Mouse (Mus musculus) E14TG2a.4 (cell line): Measurements from ENCODE around the gene Cars2.
"Not testable (repeated sequence)": the region's sequence is repeated elsewhere in the genome, so short reads cannot be mapped to it uniquely, and the experiment has no call there.

Experiments
- H3K27me3 ChIP-seq: 2 replicates; pipeline ENCODE4 v1.6.1; 2014; ENCODE audit warnings: low read length, control low read depth; ENCODE audit not compliant: insufficient read depth
- H3K36me3 ChIP-seq: 2 replicates; pipeline ENCODE4 v1.6.1; 2014; ENCODE audit warnings: low read length, control low read depth; ENCODE audit not compliant: insufficient read depth
- H3K4me1 ChIP-seq: replicated peaks from 2 replicates; pipeline ENCODE4 v1.6.1; 2014; ENCODE audit warnings: low read depth, low read length, control low read depth
- H3K4me3 ChIP-seq: replicated peaks from 2 replicates; pipeline ENCODE4 v1.5.1; 2014; ENCODE audit warnings: mild to moderate bottlenecking, low read length
- H3K9me3 ChIP-seq: 2 replicates; pipeline ENCODE4 v1.6.1; 2014; ENCODE audit warnings: low read length, control low read depth
- CTCF ChIP-seq: conservative IDR thresholded peaks from 2 replicates; pipeline ENCODE4 v1.5.1; 2014; ENCODE audit warnings: low read length
- NANOG ChIP-seq: IDR thresholded peaks from 2 replicates; pipeline ENCODE4 v1.6.1; 2014; ENCODE audit warnings: borderline replicate concordance, low read length, mixed read lengths
- POU5F1 ChIP-seq: IDR thresholded peaks from 2 replicates; pipeline ENCODE4 v1.6.1; 2014; ENCODE audit warnings: low read length, borderline replicate concordance

Gene Cars2

GRCm38 (mm10) chr8:11476338-11477177 lies 74.0 kb downstream of the Cars2 start:
- Histone ChIP-seq H3K4me3 (peak overlapping the region; percentile 20; the same call in 1 of the 2 replicates), H3K36me3 (no peaks in the 10 kb centered on the region), H3K9me3 (no peaks in the 10 kb centered on the region), H3K27me3 (peaks cover 89% of the 10 kb centered on the region), H3K4me1 (peaks cover 58% of the 10 kb centered on the region)
- no peak for TF ChIP-seq CTCF
- 0 out of 2 replicates have a peak, but pooled peaks have one; percentile 19 for TF ChIP-seq NANOG
- no peak for TF ChIP-seq POU5F1

- TF ChIP-seq CTCF (no peak), NANOG (no peak), POU5F1 (no peak)
These were observed 74.7 kb downstream of the Cars2 start for GRCm38 (mm10) chr8:11475876-11476275.

GRCm38 (mm10) chr8:11475397-11475796 lies 75.2 kb downstream of the Cars2 start:
- TF ChIP-seq CTCF (no peak), POU5F1 (no peak), NANOG (no peak)
- H3K4me3 ChIP-seq = no peak overlapping the region
- no peaks in the 10 kb centered on the region for H3K9me3 ChIP-seq
- no peaks in the 10 kb centered on the region for H3K36me3 ChIP-seq
- H3K27me3 ChIP-seq = peaks cover 86% of the 10 kb centered on the region
- H3K4me1 ChIP-seq = peaks cover 53% of the 10 kb centered on the region

More at GRCm38 (mm10) chr8:11475876-11476275, 74.7 kb downstream of the Cars2 start:
- H3K4me3 ChIP-seq = no peak overlapping the region
- peaks cover 91% of the 10 kb centered on the region for H3K27me3 ChIP-seq
- H3K4me1 ChIP-seq = peaks cover 55% of the 10 kb centered on the region
- H3K36me3 ChIP-seq = no peaks in the 10 kb centered on the region
- no peaks in the 10 kb centered on the region for H3K9me3 ChIP-seq

GRCm38 (mm10) chr8:11473072-11473471 lies 77.5 kb downstream of the Cars2 start:
- Histone ChIP-seq H3K36me3 (no peaks in the 10 kb centered on the region), H3K4me3 (no peak overlapping the region), H3K4me1 (peaks cover 33% of the 10 kb centered on the region), H3K9me3 (no peaks in the 10 kb centered on the region), H3K27me3 (peaks cover 65% of the 10 kb centered on the region)
- TF ChIP-seq CTCF (no peak), POU5F1 (no peak), NANOG (no peak)

GRCm38 (mm10) chr8:11471309-11471708 lies 79.3 kb downstream of the Cars2 start:
- no peak for TF ChIP-seq CTCF
- TF ChIP-seq NANOG = no peak
- TF ChIP-seq POU5F1 = no peak
- Histone ChIP-seq H3K9me3 (peaks cover 7% of the 10 kb centered on the region), H3K4me1 (peaks cover 16% of the 10 kb centered on the region), H3K36me3 (no peaks in the 10 kb centered on the region), H3K4me3 (no peak overlapping the region), H3K27me3 (peaks cover 47% of the 10 kb centered on the region)

- TF ChIP-seq NANOG (no peak), CTCF (no peak), POU5F1 (no peak)
- peaks cover 41% of the 10 kb centered on the region for H3K27me3 ChIP-seq
- H3K4me3 ChIP-seq = no peak overlapping the region
- H3K4me1 ChIP-seq = peaks cover 10% of the 10 kb centered on the region
- H3K9me3 ChIP-seq = peaks cover 7% of the 10 kb centered on the region
- H3K36me3 ChIP-seq = no peaks in the 10 kb centered on the region
These were observed 79.9 kb downstream of the Cars2 start for GRCm38 (mm10) chr8:11470694-11471093.

GRCm38 (mm10) chr8:11469095-11469494 lies 81.5 kb downstream of the Cars2 start:
- Histone ChIP-seq H3K4me1 (no peaks in the 10 kb centered on the region), H3K4me3 (no peak overlapping the region), H3K27me3 (peaks cover 26% of the 10 kb centered on the region), H3K36me3 (no peaks in the 10 kb centered on the region), H3K9me3 (peaks cover 7% of the 10 kb centered on the region)
- TF ChIP-seq CTCF (peak; percentile 67), POU5F1 (no peak)

- not testable (repeated sequence) for H3K4me1 ChIP-seq, H3K36me3 ChIP-seq, H3K9me3 ChIP-seq, H3K4me3 ChIP-seq, H3K27me3 ChIP-seq
These were observed 84.1 kb downstream of the Cars2 start for GRCm38 (mm10) chr8:11466528-11466927.

GRCm38 (mm10) chr8:11465619-11466018 lies 85.0 kb downstream of the Cars2 start:
- no peaks in the 10 kb centered on the region for H3K4me1 ChIP-seq
- TF ChIP-seq POU5F1 (no peak), NANOG (no peak), CTCF (no peak)

More at GRCm38 (mm10) chr8:11465619-11466018, 85.0 kb downstream of the Cars2 start:
- no peak overlapping the region for H3K4me3 ChIP-seq
- no peaks in the 10 kb centered on the region; the same call in 1 of the 2 replicates for H3K27me3 ChIP-seq
- H3K9me3 ChIP-seq = peaks cover 7% of the 10 kb centered on the region
- H3K36me3 ChIP-seq = no peaks in the 10 kb centered on the region
